Mouse (Mus musculus) adipocyte (in vitro differentiated cells): Measurements from ENCODE around the gene Olfr1231.

Experiments used
- DNase-seq: peaks from one replicate; pipeline ENCODE4 v3.0.0-alpha.2; 2016; ENCODE audit warnings: low spot score

Gene Olfr1231

GRCm38 (mm10) chr2:89306974-89307373 is at the start of gene Olfr1231:
Gene Olfr1231, minus strand, starts transcription at chr2:89307074.
- no peak for DNase-seq

GRCm38 (mm10) chr2:89342298-89342697 is 35.4 kb upstream of the Olfr1231 start, which contains the start of gene Olfr1233:
Gene Olfr1233, minus strand, starts transcription at chr2:89342398.
- DNase-seq: no peak

GRCm38 (mm10) chr2:89329575-89329974 is 22.7 kb upstream of the Olfr1231 start, which contains the start of gene Olfr1232:
Gene Olfr1232, minus strand, starts transcription at chr2:89329675.
- DNase-seq: no peak

GRCm38 (mm10) chr2:89297168-89297567 is 9.7 kb downstream of the Olfr1231 start, which contains the start of gene Olfr1230:
Gene Olfr1230, minus strand, starts transcription at chr2:89297268.
- DNase-seq: no peak

GRCm38 (mm10) chr2:89287914-89288313 is 19.0 kb downstream of the Olfr1231 start, which contains the start of gene Olfr1229:
Gene Olfr1229, minus strand, starts transcription at chr2:89288014.
- DNase-seq: no peak

- no peak for DNase-seq
Observed at GRCm38 (mm10) chr2:89253962-89254361, 52.9 kb downstream of the Olfr1231 start, which contains the start of gene Olfr1228. Gene Olfr1228, minus strand, starts transcription at chr2:89254062.
